Mouse (Mus musculus): ENCODE results near the gene Numb.

DNA sequence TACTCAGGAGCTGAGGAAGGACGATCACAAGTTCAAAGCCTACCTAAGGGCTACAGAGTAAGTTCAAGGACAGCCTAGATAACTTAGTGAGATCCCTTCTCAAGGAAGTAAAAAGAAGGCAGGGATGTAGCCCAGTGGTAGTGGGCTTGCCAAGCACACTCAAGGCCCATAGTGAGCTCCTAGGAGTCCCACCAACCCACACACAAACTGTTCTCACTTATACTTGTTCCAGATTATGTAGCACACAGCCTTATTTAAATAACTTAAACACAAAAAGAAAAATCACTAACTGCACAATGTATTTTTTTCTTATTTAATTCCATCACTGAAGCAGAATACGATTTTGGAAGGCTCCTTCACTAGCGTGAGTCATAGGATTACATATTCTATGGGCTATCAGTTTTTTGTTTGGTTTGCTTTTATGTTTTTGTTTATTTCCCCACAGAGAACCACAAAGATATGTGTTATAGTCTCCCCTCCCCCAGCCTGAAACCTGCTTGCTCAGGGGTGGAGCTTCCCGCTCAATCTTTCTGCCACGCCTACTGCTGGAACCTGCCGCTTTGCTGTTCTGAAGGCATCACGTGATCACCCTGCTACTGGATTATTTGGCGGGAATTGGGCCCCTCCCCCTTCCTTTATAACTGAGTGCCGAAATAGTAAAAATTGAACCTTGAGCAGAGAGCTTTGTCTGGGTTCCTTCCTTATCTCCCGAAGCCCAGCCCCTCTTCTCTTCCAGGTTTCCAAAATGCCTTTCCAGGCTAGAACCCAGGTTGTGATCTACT, 80.1 kb downstream of the Numb start:
- no peak for TF ChIP-seq CHD2 (IDR thresholded peaks at IDR 0.05; ENCODE audit: low read length)
- TF ChIP-seq POLR2AphosphoS5 (IDR thresholded peaks at IDR 0.05; ENCODE audit: borderline replicate concordance, low read depth, low read length): no peak
- TF ChIP-seq BHLHE40 (IDR thresholded peaks at IDR 0.05; ENCODE audit: borderline replicate concordance, low read depth, low read length): no peak
- TF ChIP-seq NELFE (IDR thresholded peaks at IDR 0.05; ENCODE audit: low read depth, low read length): no peak
- no peak for TF ChIP-seq EP300 (IDR thresholded peaks at IDR 0.05; ENCODE audit: low read depth in 1 of 2, low read length in 2 of 2)
- no peak for TF ChIP-seq CTCF (IDR thresholded peaks at IDR 0.05 in 2 of 3, conservative IDR thresholded peaks at IDR 0.05 in 1 of 3; ENCODE audit: control insufficient read depth in 1 of 3, insufficient read depth in 1 of 3, low read depth in 2 of 3, low read length in 3 of 3, poor library complexity in 1 of 3, severe bottlenecking in 1 of 3)
- TF ChIP-seq E2F4 (IDR thresholded peaks at IDR 0.05; ENCODE audit: borderline replicate concordance, low read depth, low read length): no peak
- no peak for TF ChIP-seq POLR2A (IDR thresholded peaks at IDR 0.05; ENCODE audit: control insufficient read depth in 1 of 2, insufficient read depth in 1 of 2, low read depth in 1 of 2, low read length in 2 of 2, poor library complexity in 1 of 2)
- no peak for TF ChIP-seq ETS1 (IDR thresholded peaks at IDR 0.05; ENCODE audit: low read depth, low read length)
- TF ChIP-seq ELF1 (IDR thresholded peaks at IDR 0.05; ENCODE audit: low read depth, low read length): no peak
- TF ChIP-seq GATA1 (IDR thresholded peaks at IDR 0.05; ENCODE audit: low read depth, low read length): no peak
- TF ChIP-seq ZMIZ1 (IDR thresholded peaks at IDR 0.05; ENCODE audit: low read depth, low read length): no peak
- no peak for TF ChIP-seq POLR2AphosphoS2 (IDR thresholded peaks at IDR 0.05; ENCODE audit: low read length)

Data from MEL (cell line).